14 mouse cellular contexts compared by ENCODE assay signal in genomic region chr5:137733638-137734288, GRCm38 (mm10). TPM values are rescaled to one million over a fixed set of nuclear protein-coding genes. Genes with fewer than 3 reads are reported as not detected.
A peak's percentile ranks its signal among the peaks of the same experiment; 100 is the strongest.
DNase-seq lines count a peak whose midpoint lies in the region; ATAC-seq and TF ChIP-seq lines count a peak whose summit lies in the region.
"Had no signal": no experiment of that assay in that cellular context is flagged by ENCODE, and none has a peak within 500 bp of the region (broad histone marks: within the 10 kb centered on the region; RNA-seq: fewer than 3 reads in every experiment).

No protein-coding gene starts in this region.

- ATAC-seq in forebrain, embryonic 13.5 days = peak; percentile 74
- ATAC-seq in limb, embryonic 11.5 days (ENCODE audit: insufficient number of reproducible peaks, low FRiP score, low TSS enrichment, low read depth) = no peak
- peak; percentile 79 for ATAC-seq in neural tube, embryonic 13.5 days (ENCODE audit: low read depth)
- ATAC-seq: Patski had no signal

- no peaks in the 10 kb centered on the region for H3K9me3 ChIP-seq in forebrain, embryonic 13.5 days (replicated peaks)
- no peaks in the 10 kb centered on the region for H3K9me3 ChIP-seq in limb, embryonic 11.5 days (ENCODE audit: control insufficient read depth, low read length)
- H3K9me3 ChIP-seq in neural tube, embryonic 13.5 days = no peaks in the 10 kb centered on the region
- H3K9me3 ChIP-seq: liver, embryonic 13.5 days; stomach, embryonic 15.5 days had no signal

- H3K79me2 ChIP-seq in heart, adult 2 months (replicated peaks; ENCODE audit: control insufficient read depth, insufficient read depth, low read length) = no peaks in the 10 kb centered on the region

- H3K4me2 ChIP-seq in forebrain, embryonic 13.5 days = peak overlapping the region; percentile 64
- peak overlapping the region; percentile 1; the same call in 1 of the 2 replicates for H3K4me2 ChIP-seq in limb, embryonic 11.5 days (ENCODE audit: low read depth, severe bottlenecking)
- peak overlapping the region; percentile 54 for H3K4me2 ChIP-seq in neural tube, embryonic 13.5 days
- H3K4me2 ChIP-seq: liver, embryonic 13.5 days; stomach, embryonic 15.5 days had no signal

- no peak for TF ChIP-seq CTCF in heart, adult 2 months (IDR thresholded peaks at IDR 0.05)

- H3K27ac ChIP-seq in forebrain, embryonic 13.5 days = peak overlapping the region; percentile 99
- H3K27ac ChIP-seq in limb, embryonic 11.5 days (replicated peaks; ENCODE audit: low read depth, low read length) = no peak overlapping the region
- peak overlapping the region; percentile 99 for H3K27ac ChIP-seq in neural tube, embryonic 13.5 days (replicated peaks)
- H3K27ac ChIP-seq in heart, adult 2 months = no peak overlapping the region
- H3K27ac ChIP-seq: liver, embryonic 13.5 days; macrophage; stomach, embryonic 15.5 days had no signal

- DNase-seq in layer of hippocampus, adult 9-11 months = peak; percentile 41
- no peak for DNase-seq in layer of hippocampus, adult 18-20 months (ENCODE audit: low spot score in 2 of 2)
- no peak for DNase-seq in limb, embryonic 11.5 days (ENCODE audit: low spot score)
- no peak for DNase-seq in heart, postnatal 25 days (ENCODE audit: low spot score)
- no peak for DNase-seq in heart, adult 2 months
- DNase-seq in spleen, postnatal 10 days (ENCODE audit: low spot score in 2 of 2) = no peak
- DNase-seq: adrenal gland, postnatal 36 days; kidney, adult 18-20 months; liver, embryonic 13.5 days had no signal

- H3K4me3 ChIP-seq in forebrain, embryonic 13.5 days = peak overlapping the region; percentile 34
- no peak overlapping the region for H3K4me3 ChIP-seq in limb, embryonic 11.5 days (ENCODE audit: low read depth, low read length)
- H3K4me3 ChIP-seq in neural tube, embryonic 13.5 days = peak overlapping the region; percentile 29
- no peak overlapping the region for H3K4me3 ChIP-seq in heart, adult 2 months
- H3K4me3 ChIP-seq: liver, embryonic 13.5 days; stomach, embryonic 15.5 days had no signal

- WGBS in forebrain, embryonic 13.5 days = 17% methylated on average over 12 of the region's 12 CpGs
- WGBS in limb, embryonic 11.5 days = 84% methylated on average over 12 of the region's 12 CpGs
- 30% methylated on average over 12 of the region's 12 CpGs for WGBS in neural tube, embryonic 13.5 days
- WGBS in heart, adult 2 months = 90% methylated on average over 12 of the region's 12 CpGs

- no peaks in the 10 kb centered on the region for H3K27me3 ChIP-seq in forebrain, embryonic 13.5 days
- no peaks in the 10 kb centered on the region for H3K27me3 ChIP-seq in limb, embryonic 11.5 days (ENCODE audit: control insufficient read depth, insufficient read depth, low read length)
- no peaks in the 10 kb centered on the region for H3K27me3 ChIP-seq in neural tube, embryonic 13.5 days
- no peaks in the 10 kb centered on the region for H3K27me3 ChIP-seq in heart, adult 2 months (ENCODE audit: control insufficient read depth, insufficient read depth, low read length)
- H3K27me3 ChIP-seq: Patski; stomach, embryonic 15.5 days had no signal

- no peak for TF ChIP-seq EP300 in heart, adult 2 months (IDR thresholded peaks at IDR 0.05; ENCODE audit: insufficient read depth, low read depth, low read length)

- H3K9ac ChIP-seq in forebrain, embryonic 13.5 days = peak overlapping the region; percentile 51
- no peak overlapping the region for H3K9ac ChIP-seq in limb, embryonic 11.5 days (ENCODE audit: low read length)
- H3K9ac ChIP-seq in neural tube, embryonic 13.5 days = peak overlapping the region; percentile 67
- no peak overlapping the region for H3K9ac ChIP-seq in heart, adult 2 months (ENCODE audit: low read depth, low read length)
- H3K9ac ChIP-seq: liver, embryonic 13.5 days; stomach, embryonic 15.5 days had no signal

- H3K36me3 ChIP-seq in forebrain, embryonic 13.5 days (ENCODE audit: poor library complexity, severe bottlenecking) = peaks cover 72% of the 10 kb centered on the region
- H3K36me3 ChIP-seq in limb, embryonic 11.5 days (ENCODE audit: control insufficient read depth, insufficient read depth, low read length) = no peaks in the 10 kb centered on the region
- peaks cover 78% of the 10 kb centered on the region for H3K36me3 ChIP-seq in neural tube, embryonic 13.5 days
- H3K36me3 ChIP-seq in heart, adult 2 months (ENCODE audit: control insufficient read depth, insufficient read depth, low read length) = no peaks in the 10 kb centered on the region
- H3K36me3 ChIP-seq: liver, embryonic 13.5 days had no signal

- peaks cover 58% of the 10 kb centered on the region for H3K4me1 ChIP-seq in forebrain, embryonic 13.5 days
- peaks cover 8% of the 10 kb centered on the region; the same call in 1 of the 2 replicates for H3K4me1 ChIP-seq in limb, embryonic 11.5 days (ENCODE audit: control insufficient read depth, insufficient read depth, low read length)
- H3K4me1 ChIP-seq in neural tube, embryonic 13.5 days (replicated peaks) = peaks cover 59% of the 10 kb centered on the region
- H3K4me1 ChIP-seq in heart, adult 2 months (ENCODE audit: control insufficient read depth, insufficient read depth, low read length) = no peaks in the 10 kb centered on the region

- TF ChIP-seq POLR2A in heart, adult 2 months (IDR thresholded peaks at IDR 0.05; ENCODE audit: insufficient read depth, low read depth, low read length) = no peak

- intact Hi-C loops in heart, postnatal 25 days (cut with DNase I) = no loop called here
- intact Hi-C loops in heart, adult 2 months (cut with DNase I) = no loop called here

RNA-seq across cellular contexts. Expression of gene Nyap1, which starts 7.6 kb away (rescaled TPM):
- total RNA-seq in layer of hippocampus, adult 18-20 months (2021) = 10 to 100 TPM; 72.6 to 74.4 TPM
- 25.0 and 26.5 TPM in 2 replicates for polyA plus RNA-seq in forebrain, embryonic 13.5 days (2015; fragmentation: Nextera tagmentation; extraction: Ambion mirVana)
- polyA plus RNA-seq in limb, embryonic 11.5 days (2014; fragmentation: Nextera tagmentation; extraction: Ambion mirVana) = 1.2 and 1.8 TPM in 2 replicates
- 23.4 and 25.4 TPM in 2 replicates for polyA plus RNA-seq in neural tube, embryonic 13.5 days (2015; fragmentation: Nextera tagmentation; extraction: Ambion mirVana)
- total RNA-seq in heart, postnatal 25 days (2021) = under 1 TPM; 0.98 to 0.99 TPM
- total RNA-seq in heart, adult 2 months (2021) = 1 to 10 TPM in 1 of 2 experiments, under 1 TPM in 1; 0.94 to 1.2 TPM
- polyA plus RNA-seq in heart, adult 2 months (2012; rRNA removed) = 1.6 and 1.7 TPM in 2 replicates

RNA-seq across cellular contexts. Expression of gene Tsc22d4, which starts 11.8 kb away (rescaled TPM):
- total RNA-seq in layer of hippocampus, adult 18-20 months (2021) = 100 to 1,000 TPM; 164 to 187 TPM
- 64.3 and 71.0 TPM in 2 replicates for polyA plus RNA-seq in forebrain, embryonic 13.5 days (2015; fragmentation: Nextera tagmentation; extraction: Ambion mirVana)
- polyA plus RNA-seq in limb, embryonic 11.5 days (2014; fragmentation: Nextera tagmentation; extraction: Ambion mirVana) = 96.0 and 101 TPM in 2 replicates
- polyA plus RNA-seq in neural tube, embryonic 13.5 days (2015; fragmentation: Nextera tagmentation; extraction: Ambion mirVana) = 76.8 and 86.9 TPM in 2 replicates
- 100 to 1,000 TPM; 282 to 288 TPM for total RNA-seq in heart, postnatal 25 days (2021)
- 100 to 1,000 TPM; 254 to 258 TPM for total RNA-seq in heart, adult 2 months (2021)
- polyA plus RNA-seq in heart, adult 2 months (2012; rRNA removed) = 223 and 251 TPM in 2 replicates

RNA-seq across cellular contexts. Expression of gene Ppp1r35, which starts 44.9 kb away (rescaled TPM):
- total RNA-seq in layer of hippocampus, adult 18-20 months (2021) = 10 to 100 TPM; 23.1 to 26.4 TPM
- 38.3 and 45.0 TPM in 2 replicates for polyA plus RNA-seq in forebrain, embryonic 13.5 days (2015; fragmentation: Nextera tagmentation; extraction: Ambion mirVana)
- polyA plus RNA-seq in limb, embryonic 11.5 days (2014; fragmentation: Nextera tagmentation; extraction: Ambion mirVana) = 61.4 and 62.0 TPM in 2 replicates
- 38.1 and 39.7 TPM in 2 replicates for polyA plus RNA-seq in neural tube, embryonic 13.5 days (2015; fragmentation: Nextera tagmentation; extraction: Ambion mirVana)
- 10 to 100 TPM; 11.1 to 13.4 TPM for total RNA-seq in heart, postnatal 25 days (2021)
- 10 to 100 TPM in 1 of 2 experiments, 1 to 10 TPM in 1; 7.4 to 10.8 TPM for total RNA-seq in heart, adult 2 months (2021)
- 6.8 and 12.0 TPM in 2 replicates for polyA plus RNA-seq in heart, adult 2 months (2012; rRNA removed)

RNA-seq across cellular contexts. Expression of gene Agfg2, which starts 49.2 kb away (rescaled TPM):
- total RNA-seq in layer of hippocampus, adult 18-20 months (2021) = 10 to 100 TPM; 72.6 to 73.5 TPM
- polyA plus RNA-seq in forebrain, embryonic 13.5 days (2015; fragmentation: Nextera tagmentation; extraction: Ambion mirVana) = 22.8 and 23.4 TPM in 2 replicates
- 14.1 and 15.4 TPM in 2 replicates for polyA plus RNA-seq in limb, embryonic 11.5 days (2014; fragmentation: Nextera tagmentation; extraction: Ambion mirVana)
- 15.5 and 16.6 TPM in 2 replicates for polyA plus RNA-seq in neural tube, embryonic 13.5 days (2015; fragmentation: Nextera tagmentation; extraction: Ambion mirVana)
- total RNA-seq in heart, postnatal 25 days (2021) = 10 to 100 TPM; 11.8 to 13.3 TPM
- total RNA-seq in heart, adult 2 months (2021) = 10 to 100 TPM; 15.6 to 19.1 TPM
- 11.9 and 12.5 TPM in 2 replicates for polyA plus RNA-seq in heart, adult 2 months (2012; rRNA removed)

RNA-seq across cellular contexts. Expression of gene Mepce, which starts 53.7 kb away (rescaled TPM):
- 10 to 100 TPM; 52.1 to 53.6 TPM for total RNA-seq in layer of hippocampus, adult 18-20 months (2021)
- polyA plus RNA-seq in forebrain, embryonic 13.5 days (2015; fragmentation: Nextera tagmentation; extraction: Ambion mirVana) = 10.3 and 12.3 TPM in 2 replicates
- 12.0 and 12.2 TPM in 2 replicates for polyA plus RNA-seq in limb, embryonic 11.5 days (2014; fragmentation: Nextera tagmentation; extraction: Ambion mirVana)
- polyA plus RNA-seq in neural tube, embryonic 13.5 days (2015; fragmentation: Nextera tagmentation; extraction: Ambion mirVana) = 9.9 and 12.3 TPM in 2 replicates
- 10 to 100 TPM; 20.6 to 29.3 TPM for total RNA-seq in heart, postnatal 25 days (2021)
- total RNA-seq in heart, adult 2 months (2021) = 10 to 100 TPM; 21.3 to 26.0 TPM
- polyA plus RNA-seq in heart, adult 2 months (2012; rRNA removed) = 24.1 and 31.5 TPM in 2 replicates

Comparison
In these comparisons a context has a peak if more than half of its experiments do, and no peak if none do; other contexts are left out.
1. H3K27ac ChIP-seq: peak in forebrain, embryonic 13.5 days (single experiment) and neural tube, embryonic 13.5 days (single experiment); none in limb, embryonic 11.5 days (single experiment) and heart, adult 2 months (single experiment).
2. H3K4me2 ChIP-seq: peak in every context shown above with its lines; median percentile 64 in forebrain, embryonic 13.5 days; 54 in neural tube, embryonic 13.5 days; 1 in limb, embryonic 11.5 days.
3. H3K4me3 ChIP-seq: peak in forebrain, embryonic 13.5 days (single experiment) and neural tube, embryonic 13.5 days (single experiment); none in limb, embryonic 11.5 days (single experiment) and heart, adult 2 months (single experiment).
4. H3K9ac ChIP-seq: peak in forebrain, embryonic 13.5 days (single experiment) and neural tube, embryonic 13.5 days (single experiment); none in limb, embryonic 11.5 days (single experiment) and heart, adult 2 months (single experiment).